Mouse (Mus musculus) skeletal muscle tissue, adult 2 months (tissue): ENCODE data around the gene Ptrh1.
A peak's percentile ranks its signal among the peaks of the same experiment; 100 is the strongest.

Experiments
- DNase-seq: peaks from one replicate; pipeline ENCODE4 v3.0.0-alpha.2; 2012; ENCODE audit warnings: low read depth, low spot score

Gene Ptrh1

GRCm38 (mm10) chr2:32756674-32757055 is 18.9 kb upstream of the Ptrh1 start:
- DNase-seq, result no peak

- DNase-seq, result peak; percentile 97
These were observed 18.3 kb upstream of the Ptrh1 start, which contains the start of gene Tor2a for GRCm38 (mm10) chr2:32757056-32757845. Gene Tor2a (plus strand): TSS chr2:32757234.

- DNase-seq, result no peak
These were observed 17.1 kb upstream of the Ptrh1 start for GRCm38 (mm10) chr2:32758503-32758902.

GRCm38 (mm10) chr2:32759001-32759400 is 16.6 kb upstream of the Ptrh1 start:
- no peak for DNase-seq

- no peak for DNase-seq
These were observed 14.2 kb upstream of the Ptrh1 start for GRCm38 (mm10) chr2:32761361-32761760.

- no peak for DNase-seq
These were observed 13.7 kb upstream of the Ptrh1 start for GRCm38 (mm10) chr2:32761859-32762258.

- no peak for DNase-seq
These were observed 12.2 kb upstream of the Ptrh1 start for GRCm38 (mm10) chr2:32763353-32763752.

DNA sequence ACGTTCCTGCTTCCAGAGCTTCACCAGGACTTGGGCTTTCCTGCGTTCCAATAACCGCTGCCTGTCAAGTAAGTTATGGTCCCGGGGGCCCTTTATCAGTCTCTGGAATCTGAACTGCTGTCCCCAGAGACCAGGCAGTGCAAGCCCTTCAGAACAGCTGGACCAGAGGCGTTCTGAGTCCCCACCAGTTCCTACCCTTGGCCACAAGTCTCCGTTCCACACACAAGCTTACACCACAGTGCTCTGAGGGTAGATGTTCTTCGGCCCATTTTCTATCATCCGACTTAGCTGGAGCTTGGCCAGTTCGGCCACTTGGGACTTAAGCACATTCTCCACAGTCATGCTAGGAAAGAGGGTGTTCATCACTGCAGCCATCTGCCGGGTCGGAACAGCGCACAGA is 8.3 kb upstream of the Ptrh1 start:
- peak; percentile 33 for DNase-seq

DNA sequence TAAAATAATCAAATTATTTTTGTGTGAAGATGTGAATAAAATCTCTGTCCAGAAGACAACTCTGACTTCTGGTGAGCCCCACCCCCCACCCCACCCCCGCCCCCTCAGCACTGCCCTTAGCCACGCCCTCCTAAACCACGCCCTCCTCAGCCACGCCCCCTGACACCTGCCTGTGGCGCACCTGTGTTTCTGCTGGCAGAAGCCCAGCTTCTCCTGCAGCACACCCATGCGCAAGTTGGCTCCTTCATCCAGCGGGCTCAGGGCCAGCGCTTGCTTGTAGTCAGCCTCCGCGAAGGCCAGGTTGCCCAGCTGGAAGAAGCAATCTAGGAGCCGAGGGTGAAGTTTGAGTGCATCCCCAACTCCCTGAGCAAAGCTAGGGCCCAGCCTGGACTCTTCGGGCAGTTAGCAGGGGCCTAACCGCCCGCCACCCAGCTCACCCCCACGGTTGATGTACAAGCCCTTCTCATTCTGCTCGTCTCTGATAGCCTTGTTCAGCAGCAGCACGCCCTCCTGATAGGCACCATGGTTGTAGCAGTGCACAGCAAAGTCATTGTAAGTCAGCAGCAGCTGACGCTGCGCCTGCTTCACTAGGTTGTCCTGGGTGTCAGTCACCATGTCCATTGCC is 6.8 kb upstream of the Ptrh1 start:
- DNase-seq, result no peak

DNA sequence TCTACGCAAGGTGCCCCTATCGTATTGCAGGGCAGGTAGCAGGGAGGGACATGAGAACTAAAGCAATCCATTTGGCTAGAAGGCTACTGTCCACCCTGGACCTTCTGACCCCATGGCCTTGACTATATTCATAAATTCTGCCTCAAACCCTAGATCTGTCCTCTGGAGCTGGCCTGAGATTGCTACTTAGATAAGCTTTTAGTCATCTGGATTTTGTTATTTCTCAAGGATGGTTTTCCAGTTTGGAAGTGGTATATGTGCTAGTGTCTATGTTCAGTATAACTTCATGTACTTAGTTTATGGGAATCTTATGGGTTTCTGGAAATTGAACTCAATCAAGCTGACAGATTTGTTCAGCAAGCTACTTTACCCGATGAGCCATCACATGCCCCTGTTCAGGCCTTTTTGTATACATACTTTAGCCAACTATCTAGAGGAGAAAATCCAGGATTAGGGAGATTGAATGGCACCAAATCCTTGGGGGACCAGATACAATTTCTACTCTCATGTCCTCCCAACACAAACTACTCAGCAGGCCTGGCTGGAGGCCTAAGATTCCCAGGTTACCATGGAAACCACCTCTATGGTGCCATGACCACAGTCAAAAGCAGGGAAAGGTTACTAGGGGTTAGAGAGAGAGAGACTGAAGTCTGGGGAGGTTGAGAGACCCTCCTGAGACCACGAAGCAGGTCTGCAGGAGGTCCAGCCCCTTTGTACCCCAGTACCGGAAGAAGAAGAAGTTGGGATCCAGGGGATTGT is 6.1 kb upstream of the Ptrh1 start:
- no peak for DNase-seq

- DNase-seq, result no peak
These were observed 3.7 kb upstream of the Ptrh1 start for GRCm38 (mm10) chr2:32771886-32772285.

- DNase-seq, result no peak
These were observed 2.8 kb upstream of the Ptrh1 start for GRCm38 (mm10) chr2:32772626-32773279.

GRCm38 (mm10) chr2:32776192-32776591 is 606 bp downstream of the Ptrh1 start:
- no peak for DNase-seq

DNA sequence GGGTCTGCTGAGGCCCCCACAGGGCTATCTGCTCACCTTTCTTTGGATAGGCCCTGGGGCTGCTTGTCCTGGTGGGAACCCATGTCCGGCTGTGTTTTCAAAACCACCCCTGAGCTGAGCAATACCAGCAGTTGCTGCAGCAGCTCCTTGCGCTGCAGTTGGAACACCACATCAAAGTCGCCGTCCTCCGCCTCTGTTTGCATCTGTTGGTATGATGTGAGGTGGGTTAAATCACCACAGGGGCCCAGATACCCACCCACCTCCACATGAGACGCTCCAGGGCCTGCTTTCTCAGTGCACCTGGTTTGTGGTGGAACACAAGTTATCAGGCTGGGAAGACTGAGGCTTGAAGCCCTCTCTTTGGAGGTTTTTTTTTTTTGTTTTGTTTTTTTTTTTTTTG is 2.5 kb downstream of the Ptrh1 start:
- no peak for DNase-seq

DNA sequence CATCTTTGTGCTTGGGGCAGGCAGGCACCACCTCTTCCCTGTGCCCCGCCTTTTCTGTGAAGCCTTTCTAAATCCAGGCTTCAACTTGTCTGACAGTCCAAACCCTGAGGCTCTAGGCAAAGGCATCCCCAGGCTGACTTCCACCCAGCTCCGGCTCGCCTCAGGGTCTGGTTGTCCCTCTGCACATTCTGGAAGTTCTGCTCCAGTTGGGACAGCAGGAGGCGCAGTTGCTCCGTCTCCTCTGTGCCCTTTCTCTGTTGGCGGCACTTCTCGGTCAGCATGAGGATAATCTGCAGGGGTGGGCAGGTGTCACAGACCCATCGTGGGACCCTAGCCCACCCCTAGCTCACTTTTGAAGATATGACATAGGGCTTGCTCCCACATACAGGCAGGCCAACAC is 3.5 kb downstream of the Ptrh1 start:
- peak; percentile 52 for DNase-seq

DNA sequence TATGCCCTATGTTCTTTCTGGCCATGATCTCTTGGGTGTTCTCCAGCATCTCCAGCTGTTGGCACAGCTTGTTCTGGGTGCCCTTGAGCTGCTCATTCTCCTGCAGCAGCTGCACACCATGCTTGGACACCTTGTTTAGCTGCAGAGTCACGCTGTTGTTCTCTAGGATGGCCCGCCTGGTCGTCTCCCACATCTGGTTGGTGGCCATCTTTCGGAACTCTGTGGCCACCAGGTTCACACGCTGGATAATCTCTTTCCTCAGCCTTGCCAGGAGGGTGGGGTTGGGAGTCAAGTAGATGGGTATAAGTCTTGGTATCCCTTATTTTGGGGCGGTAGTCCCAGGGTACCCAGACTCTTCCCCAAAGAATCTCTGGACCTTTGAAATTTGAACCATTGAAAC is 4.1 kb downstream of the Ptrh1 start:
- no peak for DNase-seq

DNA sequence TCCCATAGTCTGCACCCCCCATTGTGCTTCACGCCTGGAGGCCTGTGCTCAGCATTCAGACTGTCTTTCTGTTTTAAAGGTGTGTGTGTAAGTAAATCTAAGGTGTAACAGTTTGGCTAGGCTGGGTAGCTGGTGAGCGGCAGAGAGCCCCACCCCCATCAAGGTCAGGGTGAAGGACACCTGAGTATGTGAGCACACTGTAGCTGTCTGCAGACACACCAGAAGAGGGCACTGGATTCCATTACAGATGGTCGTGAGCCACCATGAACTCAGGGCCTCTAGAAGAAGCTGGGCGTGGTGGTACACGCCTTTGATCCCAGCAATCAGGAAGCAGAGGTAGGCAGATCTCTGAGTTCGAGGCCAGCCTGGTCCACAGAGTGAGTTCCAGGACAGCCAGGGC is 6.1 kb downstream of the Ptrh1 start:
- no peak for DNase-seq

- peak; percentile 69 for DNase-seq
These were observed 8.6 kb downstream of the Ptrh1 start, which contains the start of gene Cfap157 for GRCm38 (mm10) chr2:32784048-32784681. Gene Cfap157 (minus strand): TSS chr2:32784428.

GRCm38 (mm10) chr2:32787176-32787575 is 11.6 kb downstream of the Ptrh1 start:
- no peak for DNase-seq

DNA sequence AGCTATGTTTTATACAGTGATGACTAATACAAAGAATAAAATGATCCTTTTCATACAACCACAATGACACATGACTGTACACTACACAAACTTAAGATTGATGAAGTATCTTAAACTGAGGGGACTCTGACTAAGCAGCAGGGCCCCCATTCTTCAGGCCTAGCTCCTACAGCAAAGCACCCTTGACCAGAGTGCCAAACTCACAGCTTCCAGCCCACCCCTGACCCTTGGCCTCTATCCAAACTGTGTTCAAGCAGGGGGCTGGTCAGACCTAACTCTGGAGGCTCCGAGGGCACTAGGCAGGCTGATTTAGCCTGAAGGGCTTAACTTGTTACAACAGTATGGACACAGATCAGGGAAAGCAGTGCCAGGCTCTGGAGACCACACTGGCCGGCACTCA is 13.0 kb downstream of the Ptrh1 start:
- no peak for DNase-seq

DNA sequence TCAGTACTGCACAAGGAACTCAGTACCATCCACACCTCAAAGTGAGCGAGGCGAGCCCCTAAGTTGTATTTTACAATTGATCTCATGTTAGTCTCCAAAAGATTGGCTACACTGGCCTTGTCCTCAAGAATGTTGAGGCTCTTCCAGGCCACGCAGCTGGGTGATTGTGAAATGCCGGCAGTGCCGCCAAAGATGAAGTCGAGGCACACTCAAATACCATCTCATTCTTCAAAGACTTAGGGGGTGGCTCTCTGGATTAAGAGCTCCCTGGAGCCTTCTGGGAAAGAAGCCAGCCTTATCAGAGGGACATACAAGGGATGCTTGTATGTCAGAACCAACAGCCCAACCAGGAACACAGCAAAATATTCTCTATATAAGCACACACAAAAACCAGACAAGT is 15.7 kb downstream of the Ptrh1 start:
- DNase-seq, result peak; percentile 84
